17 mouse cellular contexts compared by ENCODE assay signal in the genomic region with DNA sequence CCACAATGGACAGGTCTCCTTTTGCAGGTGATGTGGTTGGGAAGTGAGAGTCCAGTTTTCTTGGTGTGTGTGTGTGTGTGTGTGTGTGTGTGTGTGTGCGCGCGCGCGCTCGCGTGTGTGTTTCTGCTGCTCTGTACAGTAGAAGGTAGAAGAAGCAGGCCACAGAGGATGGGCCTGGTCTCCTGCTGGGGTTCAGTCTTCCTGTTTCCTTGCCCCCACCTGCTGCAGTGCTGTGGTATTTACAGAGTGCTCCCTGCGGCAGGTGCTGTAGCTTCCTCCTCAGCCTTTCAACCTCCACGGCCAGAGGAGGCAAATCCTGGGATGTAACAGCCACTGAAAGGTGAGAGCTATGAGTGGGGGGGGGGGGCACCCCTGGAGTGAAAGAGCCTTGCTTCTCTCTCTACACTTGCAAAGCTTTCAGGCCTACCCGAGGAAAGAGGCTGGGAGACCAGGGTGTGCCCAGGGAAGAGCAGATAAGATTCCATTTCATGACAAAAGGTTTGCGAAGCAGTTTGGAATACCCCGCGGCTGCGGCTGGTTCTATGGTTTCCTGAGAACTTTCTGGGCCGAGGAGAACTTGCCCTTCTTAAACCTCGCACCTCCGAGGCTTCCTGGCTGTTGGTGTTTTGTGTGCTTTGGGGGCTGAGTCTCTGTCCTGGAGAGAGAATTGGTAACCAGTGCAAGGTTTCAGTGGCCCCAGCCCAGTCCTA. TPM values are rescaled to one million over a fixed set of nuclear protein-coding genes. Genes with fewer than 3 reads are reported as not detected.
A peak's percentile ranks its signal among the peaks of the same experiment; 100 is the strongest.
DNase-seq lines count a peak whose midpoint lies in the region; ATAC-seq and TF ChIP-seq lines count a peak whose summit lies in the region.
"Had no signal": no experiment of that assay in that cellular context is flagged by ENCODE, and none has a peak within 500 bp of the region (broad histone marks: within the 10 kb centered on the region; RNA-seq: fewer than 3 reads in every experiment).

No protein-coding gene starts in this region.

- no peak for ATAC-seq in hindbrain, postnatal 0 days
- ATAC-seq in hindbrain, embryonic 16.5 days: no peak
- ATAC-seq: forebrain, embryonic 13.5 days had no signal

- WGBS in hindbrain, postnatal 0 days: 60% methylated on average over 17 of the region's 17 CpGs
- 64% methylated on average over 17 of the region's 17 CpGs for WGBS in hindbrain, embryonic 16.5 days
- 60% methylated on average over 17 of the region's 17 CpGs for WGBS in embryonic facial prominence, embryonic 10.5 days
- 59% methylated on average over 17 of the region's 17 CpGs for WGBS in hindbrain, embryonic 10.5 days

- H3K4me2 ChIP-seq in hindbrain, postnatal 0 days (ENCODE audit: low read depth, low read length): no peak overlapping the region
- H3K4me2 ChIP-seq in hindbrain, embryonic 16.5 days (ENCODE audit: low read length): no peak overlapping the region
- H3K4me2 ChIP-seq: forebrain, embryonic 13.5 days; hindbrain, embryonic 12.5 days had no signal

- no peak for DNase-seq in hindbrain, postnatal 0 days (ENCODE audit: low spot score)
- no peak for DNase-seq in ES-E14 (ENCODE audit: low read depth, low spot score)
- peak; percentile 53 to 71 for DNase-seq in natural killer cell, adult 2 months (ENCODE audit: low spot score in 2 of 2)
- DNase-seq in thymus, postnatal 14 days: peak; percentile 85
- DNase-seq in embryonic facial prominence, embryonic 10.5 days (ENCODE audit: low spot score): no peak
- no peak for DNase-seq in cerebellum, postnatal 36 days
- no peak for DNase-seq in hindbrain, embryonic 10.5 days (ENCODE audit: low spot score)
- DNase-seq: adrenal gland, adult 8-10 months; cerebellum, adult 11 months had no signal

- no peak overlapping the region for H3K4me3 ChIP-seq in hindbrain, postnatal 0 days (ENCODE audit: low read length)
- H3K4me3 ChIP-seq in hindbrain, embryonic 16.5 days (ENCODE audit: low read length): no peak overlapping the region
- H3K4me3 ChIP-seq in ES-E14 (ENCODE audit: insufficient read depth in 1 of 2, low read depth in 1 of 2, low read length in 2 of 2, poor library complexity in 1 of 2, severe bottlenecking in 1 of 2): 0 out of 4 replicates have a peak overlapping the region, but pooled peaks of 1 of the 2 experiments have one; percentile 9
- H3K4me3 ChIP-seq in embryonic facial prominence, embryonic 10.5 days: no peak overlapping the region
- H3K4me3 ChIP-seq in hindbrain, embryonic 10.5 days: no peak overlapping the region
- H3K4me3 ChIP-seq: forebrain, embryonic 13.5 days; heart, adult 2 months; hindbrain, embryonic 12.5 days; myocyte had no signal

- H3K36me3 ChIP-seq in hindbrain, postnatal 0 days (ENCODE audit: insufficient read depth, low read length): no peaks in the 10 kb centered on the region
- no peaks in the 10 kb centered on the region for H3K36me3 ChIP-seq in hindbrain, embryonic 16.5 days (ENCODE audit: control insufficient read depth, insufficient read depth, low read length)
- H3K36me3 ChIP-seq in ES-E14 (ENCODE audit: control insufficient read depth, insufficient read depth, low read length, poor library complexity, severe bottlenecking): no peaks in the 10 kb centered on the region
- no peaks in the 10 kb centered on the region for H3K36me3 ChIP-seq in embryonic facial prominence, embryonic 10.5 days (replicated peaks)
- H3K36me3 ChIP-seq in hindbrain, embryonic 10.5 days: no peaks in the 10 kb centered on the region
- H3K36me3 ChIP-seq: hindbrain, embryonic 12.5 days had no signal

- TF ChIP-seq CTCF in hindbrain, postnatal 0 days (IDR thresholded peaks at IDR 0.05; ENCODE audit: low read depth): no peak

- in situ Hi-C loops in ES-E14 (cut with MboI; ENCODE audit: low sequenced_read_pairs in 2 of 2, unreplicated experiment in 2 of 2): no loop called here

- H3K4me1 ChIP-seq in hindbrain, postnatal 0 days (ENCODE audit: insufficient read depth, low read length): no peaks in the 10 kb centered on the region
- peaks cover 2% of the 10 kb centered on the region for H3K4me1 ChIP-seq in hindbrain, embryonic 16.5 days (ENCODE audit: control insufficient read depth, insufficient read depth, low read depth, low read length)
- H3K4me1 ChIP-seq in ES-E14 (ENCODE audit: control insufficient read depth in 2 of 2, insufficient read depth in 2 of 2, low read length in 2 of 2, poor library complexity in 1 of 2): peaks cover 6 to 44% of the 10 kb centered on the region in 2 experiments; a peak in 2 of 4 replicates
- peaks cover 15% of the 10 kb centered on the region for H3K4me1 ChIP-seq in embryonic facial prominence, embryonic 10.5 days
- H3K4me1 ChIP-seq in hindbrain, embryonic 10.5 days (replicated peaks): peaks cover 12% of the 10 kb centered on the region

- H3K27ac ChIP-seq in hindbrain, postnatal 0 days: 0 out of 2 replicates have a peak overlapping the region, but pooled peaks have one; percentile 15
- H3K27ac ChIP-seq in hindbrain, embryonic 16.5 days (ENCODE audit: low read depth, low read length): no peak overlapping the region
- peak overlapping the region; percentile 51 for H3K27ac ChIP-seq in ES-E14 (ENCODE audit: insufficient read depth, low read depth, low read length, poor library complexity, severe bottlenecking)
- no peak overlapping the region for H3K27ac ChIP-seq in embryonic facial prominence, embryonic 10.5 days (replicated peaks)
- H3K27ac ChIP-seq in hindbrain, embryonic 10.5 days: no peak overlapping the region
- H3K27ac ChIP-seq: forebrain, embryonic 13.5 days; heart, adult 2 months; hindbrain, embryonic 12.5 days had no signal

- no peaks in the 10 kb centered on the region for H3K9me3 ChIP-seq in hindbrain, postnatal 0 days (ENCODE audit: low read length)
- H3K9me3 ChIP-seq in hindbrain, embryonic 16.5 days (ENCODE audit: control insufficient read depth, low read length): no peaks in the 10 kb centered on the region
- no peaks in the 10 kb centered on the region for H3K9me3 ChIP-seq in ES-E14 (ENCODE audit: control insufficient read depth, insufficient read depth, low read depth, low read length)
- H3K9me3 ChIP-seq in embryonic facial prominence, embryonic 10.5 days: no peaks in the 10 kb centered on the region
- no peaks in the 10 kb centered on the region for H3K9me3 ChIP-seq in hindbrain, embryonic 10.5 days
- H3K9me3 ChIP-seq: forebrain, embryonic 13.5 days; hindbrain, embryonic 12.5 days had no signal

- no peaks in the 10 kb centered on the region for H3K27me3 ChIP-seq in hindbrain, postnatal 0 days (ENCODE audit: insufficient read depth, low read length)
- H3K27me3 ChIP-seq in hindbrain, embryonic 16.5 days (replicated peaks; ENCODE audit: control insufficient read depth, insufficient read depth, low read length): no peaks in the 10 kb centered on the region
- H3K27me3 ChIP-seq in embryonic facial prominence, embryonic 10.5 days (replicated peaks; ENCODE audit: low read depth, poor library complexity, severe bottlenecking): peaks cover 7% of the 10 kb centered on the region; the same call in 1 of the 2 replicates
- no peaks in the 10 kb centered on the region for H3K27me3 ChIP-seq in hindbrain, embryonic 10.5 days (ENCODE audit: insufficient read depth, poor library complexity, severe bottlenecking)
- H3K27me3 ChIP-seq: forebrain, embryonic 13.5 days; hindbrain, embryonic 12.5 days had no signal

- H3K9ac ChIP-seq in hindbrain, postnatal 0 days (replicated peaks; ENCODE audit: low read length): no peak overlapping the region
- H3K9ac ChIP-seq in hindbrain, embryonic 16.5 days (ENCODE audit: low read depth, low read length): no peak overlapping the region
- no peak overlapping the region for H3K9ac ChIP-seq in ES-E14 (ENCODE audit: insufficient read depth, low read depth, low read length, poor library complexity, severe bottlenecking)
- H3K9ac ChIP-seq: forebrain, embryonic 13.5 days; hindbrain, embryonic 12.5 days had no signal

TF ChIP-seq in ES-E14, 5 proteins besides CTCF, POLR2A, EP300 and RAD21:
- TF ChIP-seq ZNF384 (IDR thresholded peaks at IDR 0.05; ENCODE audit: low read depth, low read length) (no peak), HCFC1 (IDR thresholded peaks at IDR 0.05; ENCODE audit: borderline replicate concordance, insufficient read depth, low read length) (no peak), ZC3H11A (IDR thresholded peaks at IDR 0.05; ENCODE audit: borderline replicate concordance, low read depth, low read length) (no peak), CHD2 (IDR thresholded peaks at IDR 0.05; ENCODE audit: low read depth, low read length) (no peak), MAFK (IDR thresholded peaks at IDR 0.05; ENCODE audit: insufficient read depth, low read depth, low read length) (no peak)
TF ChIP-seq in ES-E14: peak in this region for 0.

RNA-seq across cellular contexts. Expression of gene Gm1043, which starts 37.8 kb away (rescaled TPM):
- 17.4 and 20.0 TPM in 2 replicates for total RNA-seq in hindbrain, postnatal 0 days (2014; rRNA removed)
- polyA plus RNA-seq in hindbrain, postnatal 0 days (2015; fragmentation: Nextera tagmentation; extraction: Ambion mirVana): 1.5 and 1.7 TPM in 2 replicates
- polyA plus RNA-seq in hindbrain, embryonic 16.5 days (2015; fragmentation: Nextera tagmentation; extraction: Ambion mirVana): 1.8 TPM in 2 replicates
- 0.05 TPM in 1 of 2 replicates, not detected in the other for total RNA-seq in ES-E14 (2012; rRNA removed)
- polyA plus RNA-seq in embryonic facial prominence, embryonic 10.5 days (2016; fragmentation: Nextera tagmentation; extraction: Ambion mirVana): not detected in 2 replicates
- 0.08 TPM in 1 of 2 replicates, not detected in the other for polyA plus RNA-seq in hindbrain, embryonic 10.5 days (2016; fragmentation: Nextera tagmentation; extraction: Ambion mirVana)
- total RNA-seq: heart, adult 2 months; MEL had no signal
- polyA plus RNA-seq: heart, adult 2 months; limb, embryonic 11.5 days; lung, embryonic 16.5 days; myocyte had no signal

RNA-seq across cellular contexts. Expression of gene Wfs1, which starts 58.4 kb away (rescaled TPM):
- total RNA-seq in hindbrain, postnatal 0 days (2014; rRNA removed): 9.8 and 14.0 TPM in 2 replicates
- 8.7 and 9.2 TPM in 2 replicates for polyA plus RNA-seq in hindbrain, postnatal 0 days (2015; fragmentation: Nextera tagmentation; extraction: Ambion mirVana)
- 11.0 and 12.3 TPM in 2 replicates for polyA plus RNA-seq in hindbrain, embryonic 16.5 days (2015; fragmentation: Nextera tagmentation; extraction: Ambion mirVana)
- 15.1 and 24.2 TPM in 2 replicates for total RNA-seq in ES-E14 (2012; rRNA removed)
- polyA plus RNA-seq in embryonic facial prominence, embryonic 10.5 days (2016; fragmentation: Nextera tagmentation; extraction: Ambion mirVana): 7.3 and 10.0 TPM in 2 replicates
- 8.4 and 9.2 TPM in 2 replicates for polyA plus RNA-seq in hindbrain, embryonic 10.5 days (2016; fragmentation: Nextera tagmentation; extraction: Ambion mirVana)
- total RNA-seq: MEL had no signal

Comparison
In these comparisons a context has a peak if more than half of its experiments do, and no peak if none do; other contexts are left out.
1. H3K27ac ChIP-seq: peak in hindbrain, postnatal 0 days (single experiment) and ES-E14 (single experiment); none in hindbrain, embryonic 16.5 days (single experiment), embryonic facial prominence, embryonic 10.5 days (single experiment) and hindbrain, embryonic 10.5 days (single experiment).
2. DNase-seq: peak in natural killer cell, adult 2 months (2 of 2) and thymus, postnatal 14 days (single experiment); none in hindbrain, postnatal 0 days (single experiment), ES-E14 (single experiment), embryonic facial prominence, embryonic 10.5 days (single experiment), cerebellum, postnatal 36 days (0 of 2) and hindbrain, embryonic 10.5 days (single experiment).